Mouse (Mus musculus) forebrain, embryonic 13.5 days (tissue): ENCODE data around the gene Apol7e. TPM values are rescaled to one million over a fixed set of nuclear protein-coding genes. Genes with fewer than 3 reads are reported as not detected.
"Not testable (repeated sequence)": the region's sequence is repeated elsewhere in the genome, so short reads cannot be mapped to it uniquely, and the experiment has no call there.

Experiments used
- ATAC-seq: fragments of 200-750 bp; cut with Nextera tagmentation; 2 replicates; pipeline ENCODE4 v1.8.0; 2017
- H3K27ac ChIP-seq: fragments of 300-500 bp; sonication (generic); 2 replicates; pipeline ENCODE4 v1.5.1; 2015; ENCODE audit warnings: inconsistent platforms, mild to moderate bottlenecking, moderate library complexity
- H3K27me3 ChIP-seq: fragments of 300-500 bp; sonication (generic); 2 replicates; pipeline ENCODE4 v1.6.1; 2015; ENCODE audit warnings: mild to moderate bottlenecking, inconsistent platforms
- H3K36me3 ChIP-seq: fragments of 300-500 bp; sonication (generic); 2 replicates; pipeline ENCODE4 v1.6.1; 2015; ENCODE audit warnings: mild to moderate bottlenecking, inconsistent platforms; ENCODE audit not compliant: poor library complexity, severe bottlenecking
- H3K4me1 ChIP-seq: fragments of 300-500 bp; sonication (generic); 2 replicates; pipeline ENCODE4 v1.6.1; 2015; ENCODE audit warnings: inconsistent platforms
- H3K4me2 ChIP-seq: fragments of 300-500 bp; sonication (generic); 2 replicates; pipeline ENCODE4 v1.6.1; 2015; ENCODE audit warnings: inconsistent platforms, mild to moderate bottlenecking, moderate library complexity
- H3K4me3 ChIP-seq: fragments of 300-500 bp; sonication (generic); 2 replicates; pipeline ENCODE4 v1.5.1; 2015; ENCODE audit warnings: mild to moderate bottlenecking, inconsistent platforms
- H3K9ac ChIP-seq: fragments of 300-500 bp; sonication (generic); 2 replicates; pipeline ENCODE4 v1.6.1; 2015; ENCODE audit warnings: mild to moderate bottlenecking, inconsistent platforms
- H3K9me3 ChIP-seq: fragments of 300-500 bp; sonication (generic); replicated peaks from 2 replicates; pipeline ENCODE4 v1.6.1; 2016; ENCODE audit warnings: inconsistent platforms
- WGBS: fragments of 180-500 bp; shearing (Covaris S2); methylation state at CpG from one replicate; pipeline ENCODE4 v1.1.7; 2015; 5-methylcytosine and 5-hydroxymethylcytosine counted together
- polyA plus RNA-seq: library from polyadenylated mRNA; unstranded; fragments of >200 nt; fragmentation: Nextera tagmentation; extraction: Ambion mirVana; gene quantifications from 2 replicates; pipeline ENCODE4 v1.2.1, GENCODE M21; 2015

Gene Apol7e
- polyA plus RNA-seq, 1 experiment from 2014 or later, result not detected

DNA sequence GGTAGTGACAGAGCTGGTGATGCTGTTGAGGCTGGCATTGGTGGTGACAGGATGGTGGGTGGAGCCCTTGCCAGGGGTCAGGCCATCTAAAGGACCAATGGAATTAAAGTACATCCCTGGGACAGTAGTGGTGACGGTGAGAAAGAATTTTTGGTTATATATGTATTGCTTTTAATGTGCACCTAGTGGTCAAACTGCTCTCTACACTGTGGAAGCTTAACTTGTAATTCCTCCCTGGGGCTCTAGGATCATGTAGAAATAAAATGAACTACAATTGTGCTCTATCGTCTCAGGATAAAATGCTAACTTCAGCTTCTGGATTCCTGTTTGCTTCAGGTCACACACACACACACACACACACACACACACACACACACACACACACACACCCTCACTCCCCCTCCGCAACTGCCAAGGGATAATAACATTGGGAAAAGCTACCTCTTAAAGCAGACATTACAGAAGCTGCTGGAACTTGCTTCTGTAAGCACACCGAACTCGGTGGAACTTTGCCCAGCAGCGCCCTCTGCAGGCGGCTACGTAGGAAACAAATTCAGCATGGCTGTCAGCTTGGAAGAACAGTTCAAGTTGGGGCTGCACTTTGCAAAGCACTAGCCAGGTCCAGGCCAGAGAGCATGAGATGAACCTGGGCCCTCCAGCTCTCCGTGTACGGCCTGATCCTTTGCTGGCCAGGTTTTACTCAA is 25.7 kb downstream of the Apol7e start:
- not testable (repeated sequence) for H3K27ac ChIP-seq, H3K9ac ChIP-seq, H3K36me3 ChIP-seq, H3K4me3 ChIP-seq, H3K4me1 ChIP-seq, ATAC-seq, H3K27me3 ChIP-seq, H3K4me2 ChIP-seq, H3K9me3 ChIP-seq
- WGBS, result 26% methylated on average over 3 of the region's 10 CpGs

DNA sequence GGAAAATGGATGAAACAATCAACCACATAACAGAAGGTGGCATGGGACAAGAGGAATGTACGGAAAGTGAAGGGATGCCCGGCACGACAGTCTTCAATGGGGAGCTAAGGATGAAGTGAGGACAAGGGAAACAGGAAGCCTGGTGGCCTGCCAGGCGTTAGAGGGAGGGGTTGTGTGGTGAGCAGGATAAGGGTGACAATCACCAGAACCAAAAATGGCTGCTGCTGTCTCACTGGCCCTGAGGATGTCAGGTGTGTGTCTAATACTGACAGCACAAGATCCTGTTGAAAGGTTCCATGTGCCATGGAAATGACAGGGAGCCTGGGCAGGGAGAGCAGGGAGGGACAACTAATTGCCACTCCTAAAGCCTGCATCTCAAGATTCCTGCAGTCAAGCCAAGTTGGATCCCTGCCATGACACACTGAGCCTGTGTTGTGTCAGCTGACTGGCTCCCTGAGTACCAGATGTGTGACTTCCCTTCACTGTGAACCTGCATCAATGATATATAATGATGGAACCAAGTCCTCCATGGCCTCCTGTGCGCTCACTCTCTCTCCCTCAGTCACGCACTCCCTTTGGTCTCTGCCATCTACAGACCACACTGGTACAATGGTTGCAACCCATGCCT is 26.9 kb downstream of the Apol7e start:
- H3K9me3 ChIP-seq, H3K36me3 ChIP-seq, H3K27me3 ChIP-seq, H3K27ac ChIP-seq, H3K4me1 ChIP-seq, H3K4me2 ChIP-seq, ATAC-seq, H3K4me3 ChIP-seq, H3K9ac ChIP-seq: not testable (repeated sequence)
- 85% methylated on average over 6 of the region's 6 CpGs for WGBS

DNA sequence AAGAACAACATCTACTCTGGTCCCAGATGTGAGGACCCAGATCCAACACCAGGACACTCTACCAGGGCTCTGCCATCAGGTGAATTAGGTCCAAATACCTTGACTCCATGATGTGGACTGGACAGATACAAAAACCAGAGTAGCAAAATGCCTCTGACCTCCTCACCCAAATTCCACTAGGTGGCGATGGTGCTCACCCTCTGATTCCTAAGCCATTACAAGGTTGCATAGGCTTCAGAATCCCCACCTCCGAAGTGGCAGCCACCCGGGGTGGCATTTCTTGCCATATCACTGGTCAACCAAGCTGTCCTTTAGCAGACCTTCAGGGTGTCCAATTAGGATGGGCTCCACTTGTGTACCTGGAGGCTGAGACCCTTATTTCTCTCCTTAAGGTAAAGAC is 28.5 kb downstream of the Apol7e start:
- not testable (repeated sequence) for H3K27ac ChIP-seq, H3K9me3 ChIP-seq, H3K4me1 ChIP-seq, H3K27me3 ChIP-seq, ATAC-seq, H3K36me3 ChIP-seq, H3K9ac ChIP-seq, H3K4me2 ChIP-seq, H3K4me3 ChIP-seq
- WGBS, result 19% methylated on average over 3 of the region's 3 CpGs

DNA sequence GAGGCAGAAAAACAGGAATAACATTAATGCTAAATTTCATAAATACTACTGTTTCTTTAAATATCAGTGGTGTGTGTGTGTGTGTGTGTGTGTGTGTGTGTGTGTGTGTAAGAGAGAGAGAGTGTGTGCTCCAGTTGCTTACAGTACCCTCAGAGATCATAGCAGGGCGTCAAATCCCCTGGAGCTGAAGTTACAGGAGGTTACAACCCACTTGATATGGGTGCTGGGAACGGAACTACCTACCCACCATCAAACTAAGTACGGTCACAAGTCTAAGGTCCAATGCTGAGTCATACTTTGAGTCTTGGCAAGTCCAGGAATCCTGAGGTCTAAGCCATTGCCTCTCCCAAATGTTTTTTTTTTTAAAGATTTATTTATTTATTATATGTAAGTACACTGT is 29.1 kb downstream of the Apol7e start:
- not testable (repeated sequence) for H3K4me2 ChIP-seq, H3K27me3 ChIP-seq, H3K9ac ChIP-seq, H3K36me3 ChIP-seq, ATAC-seq, H3K4me1 ChIP-seq, H3K4me3 ChIP-seq, H3K27ac ChIP-seq, H3K9me3 ChIP-seq
- 95% methylated on average over 3 of the region's 3 CpGs for WGBS

- ATAC-seq, result not testable (repeated sequence)
- WGBS, result no CpG with 5 or more reads among the region's 4 CpGs
Observed at GRCm38 (mm10) chr15:77728739-77729138, 30.1 kb downstream of the Apol7e start, which contains the start of gene Apol9b. Apol9b (plus strand) TSS chr15:77729039.

GRCm38 (mm10) chr15:77731605-77732004 is 32.9 kb downstream of the Apol7e start:
- no peak for ATAC-seq
- no peak overlapping the region for H3K4me2 ChIP-seq
- H3K27ac ChIP-seq, result no peak overlapping the region
- no peaks in the 10 kb centered on the region for H3K9me3 ChIP-seq
- H3K4me3 ChIP-seq, result no peak overlapping the region
- H3K36me3 ChIP-seq, result no peaks in the 10 kb centered on the region
- no peak overlapping the region for H3K9ac ChIP-seq
- no peaks in the 10 kb centered on the region for H3K27me3 ChIP-seq
- WGBS, result 86% methylated on average over 5 of the region's 5 CpGs
- no peaks in the 10 kb centered on the region for H3K4me1 ChIP-seq

More at GRCm38 (mm10) chr15:77728739-77729138, 30.1 kb downstream of the Apol7e start, which contains the start of gene Apol9b:
- H3K9ac ChIP-seq, H3K27me3 ChIP-seq, H3K9me3 ChIP-seq, H3K27ac ChIP-seq, H3K4me3 ChIP-seq, H3K4me2 ChIP-seq, H3K4me1 ChIP-seq, H3K36me3 ChIP-seq: not testable (repeated sequence)

GRCm38 (mm10) chr15:77732851-77733250 is 34.2 kb downstream of the Apol7e start:
- not testable (repeated sequence) for H3K27ac ChIP-seq, H3K4me1 ChIP-seq, H3K9me3 ChIP-seq, H3K4me2 ChIP-seq, H3K36me3 ChIP-seq, H3K4me3 ChIP-seq, ATAC-seq, H3K27me3 ChIP-seq, H3K9ac ChIP-seq
- WGBS, result 71% methylated on average over 10 of the region's 10 CpGs

DNA sequence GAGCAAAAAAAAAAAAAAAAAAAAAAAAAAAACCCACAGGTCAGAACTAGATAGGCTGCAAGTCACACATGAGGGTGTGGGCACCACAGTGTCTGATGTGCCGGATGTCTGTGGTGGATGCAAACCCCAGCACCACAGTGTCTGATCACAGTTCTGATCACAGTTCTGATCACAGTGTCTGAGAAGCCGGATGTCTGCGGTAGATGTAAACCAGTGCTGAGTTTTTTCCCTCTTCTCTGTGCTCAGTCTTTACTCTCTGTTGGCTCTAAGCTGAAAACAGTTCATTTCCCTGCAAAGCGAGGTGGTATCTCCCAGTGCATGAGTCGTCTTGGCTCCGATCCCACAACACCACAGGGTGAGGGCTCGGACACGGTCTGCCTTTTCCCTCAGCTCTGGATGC is 34.7 kb downstream of the Apol7e start:
- H3K27ac ChIP-seq, ATAC-seq, H3K4me1 ChIP-seq, H3K9me3 ChIP-seq, H3K36me3 ChIP-seq, H3K9ac ChIP-seq, H3K4me3 ChIP-seq, H3K27me3 ChIP-seq, H3K4me2 ChIP-seq: not testable (repeated sequence)
- WGBS, result 88% methylated on average over 8 of the region's 8 CpGs

GRCm38 (mm10) chr15:77733903-77734302 is 35.2 kb downstream of the Apol7e start:
- not testable (repeated sequence) for H3K4me2 ChIP-seq, H3K36me3 ChIP-seq, H3K4me1 ChIP-seq, H3K9me3 ChIP-seq, H3K27ac ChIP-seq, H3K27me3 ChIP-seq, ATAC-seq, H3K9ac ChIP-seq, H3K4me3 ChIP-seq
- WGBS, result 74% methylated on average over 4 of the region's 4 CpGs

- no peak overlapping the region for H3K4me3 ChIP-seq
Observed at GRCm38 (mm10) chr15:77740511-77741297, 42.0 kb downstream of the Apol7e start.

GRCm38 (mm10) chr15:77741556-77741955 is 42.9 kb downstream of the Apol7e start:
- not testable (repeated sequence) for ATAC-seq, H3K27me3 ChIP-seq, H3K4me2 ChIP-seq, H3K9me3 ChIP-seq, H3K27ac ChIP-seq, H3K9ac ChIP-seq, H3K4me3 ChIP-seq, H3K36me3 ChIP-seq, H3K4me1 ChIP-seq
- whole genome bisulfite sequencing, result 85% methylated on average over 6 of the region's 6 CpGs

More at GRCm38 (mm10) chr15:77740511-77741297, 42.0 kb downstream of the Apol7e start:
- H3K4me1 ChIP-seq, result no peaks in the 10 kb centered on the region
- H3K27me3 ChIP-seq, result no peaks in the 10 kb centered on the region
- H3K4me2 ChIP-seq, result no peak overlapping the region
- H3K9ac ChIP-seq, result no peak overlapping the region
- WGBS, result 79% methylated on average over 9 of the region's 9 CpGs
- no peak overlapping the region for H3K27ac ChIP-seq
- no peak for ATAC-seq
- H3K36me3 ChIP-seq, result no peaks in the 10 kb centered on the region
- no peaks in the 10 kb centered on the region for H3K9me3 ChIP-seq

DNA sequence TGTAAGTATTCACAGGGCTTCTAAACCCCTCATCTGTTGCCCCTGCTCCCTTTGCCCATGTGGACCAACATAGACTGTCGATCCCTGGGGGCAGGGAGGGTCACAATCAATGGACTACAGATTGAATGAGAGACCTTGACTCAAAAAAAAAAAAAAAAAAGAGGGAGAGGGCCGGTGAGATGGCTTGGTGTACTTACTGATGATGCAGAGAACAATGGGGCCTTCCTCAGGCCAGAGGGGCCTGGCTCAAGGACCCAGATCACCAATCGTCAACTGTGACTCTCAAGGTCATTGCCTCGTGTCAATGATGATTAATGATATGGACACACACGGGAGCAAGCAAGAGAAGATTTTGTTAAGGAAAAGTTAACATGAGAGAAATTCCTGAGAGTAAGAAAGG is 46.0 kb downstream of the Apol7e start:
- no peaks in the 10 kb centered on the region for H3K9me3 ChIP-seq
- no peaks in the 10 kb centered on the region for H3K4me1 ChIP-seq
- H3K4me2 ChIP-seq, result no peak overlapping the region
- H3K9ac ChIP-seq, result no peak overlapping the region
- no peak for ATAC-seq
- WGBS, result 58% methylated on average over 5 of the region's 5 CpGs
- H3K27ac ChIP-seq, result no peak overlapping the region
- H3K4me3 ChIP-seq, result no peak overlapping the region
- no peaks in the 10 kb centered on the region for H3K36me3 ChIP-seq
- no peaks in the 10 kb centered on the region for H3K27me3 ChIP-seq
